Mouse (Mus musculus) hindbrain, embryonic 15.5 days (tissue): ENCODE measurements around the gene Gss. TPM values are rescaled to one million over a fixed set of nuclear protein-coding genes. Genes with fewer than 3 reads are reported as not detected.
A peak's percentile ranks its signal among the peaks of the same experiment; 100 is the strongest.
"Not testable (repeated sequence)": the region's sequence is repeated elsewhere in the genome, so short reads cannot be mapped to it uniquely, and the experiment has no call there.

ENCODE experiments used
- ATAC-seq: fragments of 200-750 bp; cut with Nextera tagmentation; 2 replicates; pipeline ENCODE4 v1.8.0; 2017; ENCODE audit warnings: low read depth, moderate number of reproducible peaks, moderate TSS enrichment; ENCODE audit not compliant: low FRiP score
- H3K27ac ChIP-seq: fragments of 300-500 bp; sonication (generic); replicated peaks from 2 replicates; pipeline ENCODE4 v1.5.1; 2015; ENCODE audit warnings: mild to moderate bottlenecking, inconsistent platforms
- H3K27me3 ChIP-seq: fragments of 300-500 bp; sonication (generic); 2 replicates; pipeline ENCODE4 v1.6.1; 2015; ENCODE audit warnings: control low read depth, inconsistent platforms
- H3K36me3 ChIP-seq: fragments of 300-500 bp; sonication (generic); 2 replicates; pipeline ENCODE4 v1.6.1; 2015; ENCODE audit warnings: control low read depth, inconsistent platforms
- H3K4me1 ChIP-seq: fragments of 300-500 bp; sonication (generic); replicated peaks from 2 replicates; pipeline ENCODE4 v1.6.1; 2015; ENCODE audit warnings: control low read depth, inconsistent platforms
- H3K4me2 ChIP-seq: fragments of 300-500 bp; sonication (generic); 2 replicates; pipeline ENCODE4 v1.6.1; 2015; ENCODE audit warnings: moderate library complexity, mild to moderate bottlenecking, inconsistent platforms
- H3K4me3 ChIP-seq: fragments of 300-500 bp; sonication (generic); 2 replicates; pipeline ENCODE4 v1.5.1; 2015; ENCODE audit warnings: mild to moderate bottlenecking, inconsistent platforms
- H3K9ac ChIP-seq: fragments of 300-500 bp; sonication (generic); 2 replicates; pipeline ENCODE4 v1.6.1; 2015; ENCODE audit warnings: inconsistent platforms
- H3K9me3 ChIP-seq: fragments of 300-500 bp; sonication (generic); 2 replicates; pipeline ENCODE4 v1.6.1; 2016; ENCODE audit warnings: control low read depth, inconsistent platforms
- WGBS: fragments of 180-500 bp; shearing (Covaris S2); methylation state at CpG from one replicate; pipeline ENCODE4 v1.1.7; 2015; 5-methylcytosine and 5-hydroxymethylcytosine counted together
- polyA plus RNA-seq: library from polyadenylated mRNA; unstranded; fragments of >200 nt; fragmentation: Nextera tagmentation; extraction: Ambion mirVana; gene quantifications from 2 replicates; pipeline ENCODE4 v1.2.1, GENCODE M21; 2015

Gene Gss
- polyA plus RNA-seq, 1 experiment from 2014 or later: 14.9 TPM

DNA sequence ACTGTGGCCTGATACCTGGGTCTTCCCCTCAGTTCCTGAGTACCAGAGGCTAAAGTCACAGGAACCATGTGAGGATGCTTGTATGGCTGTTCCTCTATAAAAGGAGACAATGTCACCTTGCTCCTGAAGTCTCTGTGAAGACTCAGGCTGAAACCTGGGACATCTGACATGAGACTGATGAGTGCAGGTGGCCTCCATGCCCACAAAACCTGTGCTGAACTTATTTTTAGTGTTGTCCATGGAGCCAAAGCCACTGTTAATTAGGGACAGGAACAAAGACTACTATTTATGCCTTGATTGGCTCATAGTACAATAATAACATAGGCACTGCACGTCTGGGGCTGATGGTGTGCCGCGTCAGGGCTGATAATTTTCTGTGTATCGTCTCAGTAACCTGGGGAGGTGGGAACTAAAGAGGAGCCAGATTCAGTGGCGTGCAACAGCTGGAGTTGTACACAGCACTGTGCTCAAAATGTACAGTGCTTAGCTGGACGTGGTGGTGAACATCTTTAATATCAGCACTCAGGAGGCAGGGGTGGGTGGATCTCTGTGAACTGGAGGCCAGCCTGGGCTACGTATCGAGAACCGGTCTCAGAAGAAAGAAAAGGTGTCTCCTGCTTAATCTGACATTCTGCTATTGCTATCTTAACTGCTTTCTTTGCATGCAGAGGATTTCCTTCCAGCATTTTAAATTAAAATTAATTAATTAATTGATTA, 19.4 kb upstream of the Gss start:
- no peaks in the 10 kb centered on the region for H3K27me3 ChIP-seq
- peaks cover 7% of the 10 kb centered on the region for H3K4me1 ChIP-seq
- no peak for ATAC-seq
- H3K4me2 ChIP-seq: no peak overlapping the region
- WGBS: 90% methylated on average over 9 of the region's 9 CpGs
- no peak overlapping the region for H3K27ac ChIP-seq
- H3K36me3 ChIP-seq: no peaks in the 10 kb centered on the region
- H3K9ac ChIP-seq: no peak overlapping the region
- H3K9me3 ChIP-seq: no peaks in the 10 kb centered on the region
- no peak overlapping the region for H3K4me3 ChIP-seq

DNA sequence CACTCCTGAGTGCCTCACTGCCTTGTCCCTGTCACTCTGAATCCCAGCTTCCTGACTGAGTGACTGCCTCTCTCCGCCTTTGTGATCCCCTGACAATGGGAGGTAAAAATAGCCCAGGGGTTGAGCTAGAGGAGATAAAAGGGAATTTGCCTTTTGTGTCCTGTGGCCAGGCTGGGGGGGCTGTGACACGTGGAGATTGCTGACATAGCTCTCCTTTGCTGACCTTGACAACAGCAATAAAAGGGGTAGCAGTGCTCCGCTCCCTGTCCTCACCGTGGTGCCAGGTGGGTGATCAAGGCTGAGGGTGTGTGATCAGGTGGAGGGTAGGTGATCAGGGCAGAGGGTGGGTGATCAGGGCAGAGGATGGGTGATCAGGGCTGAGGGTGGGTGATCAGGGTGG, 18.4 kb upstream of the Gss start, which contains the start of gene Myh7b:
TSS of gene Myh7b (plus strand) at position 235 of the 400 bp plus-strand sequence.
- H3K27ac ChIP-seq: no peak within 1 kb of the TSS
- H3K4me1 ChIP-seq: peaks cover 7% of the 10 kb centered on the region
- ATAC-seq: no peak
- no peaks in the 10 kb centered on the region for H3K9me3 ChIP-seq
- no peak within 1 kb of the TSS for H3K4me3 ChIP-seq
- no peaks in the 10 kb centered on the region for H3K27me3 ChIP-seq
- 39% methylated on average over 4 of the region's 4 CpGs for WGBS
- H3K9ac ChIP-seq: no peak within 1 kb of the TSS
- H3K36me3 ChIP-seq: no peaks in the 10 kb centered on the region
- no peak within 1 kb of the TSS for H3K4me2 ChIP-seq

GRCm38 (mm10) chr2:155606360-155606759, 13.8 kb upstream of the Gss start:
- ATAC-seq: no peak
- Histone ChIP-seq H3K36me3 (no peaks in the 10 kb centered on the region), H3K4me1 (no peaks in the 10 kb centered on the region), H3K27ac (no peak overlapping the region), H3K27me3 (no peaks in the 10 kb centered on the region), H3K4me3 (no peak overlapping the region), H3K9me3 (no peaks in the 10 kb centered on the region), H3K4me2 (no peak overlapping the region), H3K9ac (no peak overlapping the region)
- WGBS: 76% methylated on average over 4 of the region's 4 CpGs

DNA sequence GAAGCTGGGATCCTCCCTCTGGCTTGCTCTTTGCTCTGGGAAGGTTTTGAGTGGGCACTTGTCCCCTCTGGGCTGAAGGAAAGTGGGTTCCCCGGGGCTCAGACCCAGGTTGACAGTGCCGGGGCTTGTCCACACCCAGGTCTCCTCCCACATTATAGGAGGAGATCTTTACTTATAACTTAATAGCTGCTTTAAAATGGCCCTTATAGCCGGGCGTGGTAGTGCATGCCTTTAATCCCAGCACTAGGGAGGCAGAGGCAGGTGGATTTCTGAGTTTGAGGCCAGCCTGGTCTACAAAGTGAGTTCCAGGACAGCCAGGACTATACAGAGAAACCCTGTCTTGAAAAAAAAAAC, 12.6 kb upstream of the Gss start:
- WGBS: 92% methylated on average over 4 of the region's 4 CpGs
- H3K4me1 ChIP-seq, H3K9ac ChIP-seq, H3K4me3 ChIP-seq, H3K27me3 ChIP-seq, H3K4me2 ChIP-seq, H3K9me3 ChIP-seq, H3K36me3 ChIP-seq, H3K27ac ChIP-seq, ATAC-seq: not testable (repeated sequence)

GRCm38 (mm10) chr2:155604560-155605235, 12.1 kb upstream of the Gss start:
- Histone ChIP-seq H3K36me3 (no peaks in the 10 kb centered on the region), H3K4me3 (no peak overlapping the region), H3K4me2 (no peak overlapping the region), H3K9me3 (no peaks in the 10 kb centered on the region), H3K4me1 (no peaks in the 10 kb centered on the region), H3K27ac (no peak overlapping the region), H3K27me3 (no peaks in the 10 kb centered on the region), H3K9ac (no peak overlapping the region)
- WGBS: 69% methylated on average over 10 of the region's 10 CpGs
- no peak for ATAC-seq

GRCm38 (mm10) chr2:155603707-155604106, 11.1 kb upstream of the Gss start:
- 55% methylated on average over 3 of the region's 3 CpGs for WGBS
- no peak overlapping the region for H3K4me2 ChIP-seq
- H3K27ac ChIP-seq: no peak overlapping the region
- H3K9ac ChIP-seq: no peak overlapping the region
- no peaks in the 10 kb centered on the region for H3K36me3 ChIP-seq
- no peaks in the 10 kb centered on the region for H3K4me1 ChIP-seq
- H3K4me3 ChIP-seq: no peak overlapping the region
- no peaks in the 10 kb centered on the region for H3K9me3 ChIP-seq
- no peak for ATAC-seq
- H3K27me3 ChIP-seq: no peaks in the 10 kb centered on the region

- H3K27ac ChIP-seq: no peak overlapping the region
- H3K36me3 ChIP-seq: no peaks in the 10 kb centered on the region
- H3K4me2 ChIP-seq: no peak overlapping the region
- no peak overlapping the region for H3K9ac ChIP-seq
- H3K27me3 ChIP-seq: 0 out of 2 replicates have a peak, but pooled peaks cover 2% of the 10 kb centered on the region
- ATAC-seq: no peak
- peaks cover 18% of the 10 kb centered on the region for H3K4me1 ChIP-seq
- 90% methylated on average over 6 of the region's 6 CpGs for WGBS
- H3K4me3 ChIP-seq: no peak overlapping the region
- H3K9me3 ChIP-seq: no peaks in the 10 kb centered on the region
These were observed 2.9 kb upstream of the Gss start for GRCm38 (mm10) chr2:155595516-155595915.

DNA sequence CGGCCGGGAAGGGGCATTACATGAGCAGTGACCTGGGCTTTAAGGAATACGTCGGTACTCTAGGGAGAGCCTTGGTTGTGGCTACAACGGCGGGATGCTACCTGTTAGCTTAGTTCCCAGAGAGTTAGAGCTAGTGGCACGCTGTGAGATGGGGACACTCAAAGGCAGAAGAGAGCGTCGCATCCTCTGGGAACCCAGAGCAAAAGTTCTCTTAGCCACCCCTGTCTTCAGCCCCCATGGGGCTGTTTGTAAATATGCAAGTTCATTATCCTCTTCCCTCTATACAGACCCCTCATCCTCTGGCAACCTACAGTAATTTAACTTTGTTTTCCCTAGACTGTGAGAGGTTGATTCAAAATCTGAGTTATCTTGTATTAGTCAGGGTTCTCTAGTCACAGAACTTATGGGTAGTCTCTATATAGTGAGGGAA, 259 bp upstream of the Gss start:
- Histone ChIP-seq H3K27me3 (0 out of 2 replicates have a peak, but pooled peaks cover 2% of the 10 kb centered on the region), H3K27ac (peak overlapping the region; percentile 77), H3K9ac (peak overlapping the region; percentile 53), H3K4me2 (peak overlapping the region; percentile 81), H3K4me3 (peak overlapping the region; percentile 56), H3K36me3 (no peaks in the 10 kb centered on the region), H3K4me1 (peaks cover 18% of the 10 kb centered on the region), H3K9me3 (no peaks in the 10 kb centered on the region)
- ATAC-seq: no peak; the same call in none of the 2 replicates
- 0% methylated on average over 9 of the region's 9 CpGs for WGBS

DNA sequence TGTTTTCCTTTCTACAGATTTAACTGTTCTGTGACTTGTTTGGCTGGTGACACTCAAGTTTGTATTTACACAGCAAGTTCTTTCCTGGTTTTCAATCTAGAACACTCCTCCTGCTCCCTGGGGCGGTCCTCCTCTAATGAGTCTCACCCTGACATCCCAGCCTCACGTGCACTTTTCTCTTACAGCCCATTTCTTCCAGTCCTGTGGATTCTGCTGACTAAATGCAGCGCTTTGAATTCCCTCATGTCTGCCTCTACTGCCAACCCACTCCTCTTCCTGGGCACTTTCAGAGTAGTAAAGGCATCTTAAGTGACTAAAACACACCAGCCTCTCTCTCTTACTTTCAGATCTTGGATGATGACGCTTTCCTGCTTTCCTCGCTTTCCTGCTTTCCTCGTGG, 934 bp downstream of the Gss start:
- peak overlapping the region; percentile 56 for H3K4me3 ChIP-seq
- no peaks in the 10 kb centered on the region for H3K9me3 ChIP-seq
- peaks cover 18% of the 10 kb centered on the region for H3K4me1 ChIP-seq
- 8% methylated on average over 6 of the region's 6 CpGs for WGBS
- peak overlapping the region; percentile 81 for H3K4me2 ChIP-seq
- 0 out of 2 replicates have a peak, but pooled peaks cover 2% of the 10 kb centered on the region for H3K27me3 ChIP-seq
- no peaks in the 10 kb centered on the region for H3K36me3 ChIP-seq
- peak overlapping the region; percentile 53 for H3K9ac ChIP-seq
- no peak for ATAC-seq
- H3K27ac ChIP-seq: peak overlapping the region; percentile 75

DNA sequence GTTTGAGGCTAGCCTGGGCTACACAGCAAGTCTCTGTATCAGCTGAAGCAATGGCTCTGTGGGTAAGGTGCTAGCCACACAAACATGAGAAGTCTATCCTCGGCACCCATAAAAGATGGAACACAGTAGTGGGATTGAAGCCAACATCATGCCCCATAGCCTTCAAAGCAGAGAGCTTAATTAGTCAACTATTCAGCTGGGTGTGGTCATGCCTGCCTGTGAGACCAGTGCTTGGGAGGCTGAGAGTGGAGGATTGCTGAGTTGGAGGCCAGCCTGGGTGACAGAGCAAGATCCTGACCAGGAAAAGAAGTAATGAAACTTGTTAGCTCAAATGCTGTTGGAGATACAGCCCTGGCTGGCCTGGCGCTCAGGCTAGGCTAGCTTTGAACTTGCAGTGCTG, 1.7 kb downstream of the Gss start:
- 0 out of 2 replicates have a peak, but pooled peaks cover 2% of the 10 kb centered on the region for H3K27me3 ChIP-seq
- H3K36me3 ChIP-seq: no peaks in the 10 kb centered on the region
- no peak overlapping the region for H3K4me3 ChIP-seq
- H3K9me3 ChIP-seq: no peaks in the 10 kb centered on the region
- no peak for ATAC-seq
- peaks cover 18% of the 10 kb centered on the region for H3K4me1 ChIP-seq
- H3K4me2 ChIP-seq: no peak overlapping the region
- H3K27ac ChIP-seq: no peak overlapping the region
- WGBS: 93% methylated on average over 2 of the region's 2 CpGs
- H3K9ac ChIP-seq: no peak overlapping the region

DNA sequence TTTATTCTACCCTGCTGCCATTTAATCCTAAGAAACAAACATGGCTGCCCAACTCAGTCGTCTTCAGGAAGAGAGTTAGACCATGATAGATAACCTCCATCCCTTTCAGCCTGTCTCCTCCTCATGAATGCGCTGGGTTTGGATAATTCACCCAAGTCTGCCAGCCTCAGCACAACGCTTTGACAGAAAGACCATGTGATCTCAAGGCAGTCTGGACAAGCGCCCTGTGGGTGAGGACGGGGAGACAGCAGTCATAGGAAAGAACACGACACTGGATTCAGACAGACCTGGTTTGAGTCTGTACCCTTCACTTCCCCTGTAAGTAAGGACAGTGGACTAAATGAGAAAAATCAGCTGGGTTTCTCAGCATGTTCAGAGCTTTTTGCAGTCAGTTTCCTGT, 3.1 kb downstream of the Gss start:
- Histone ChIP-seq H3K9me3 (no peaks in the 10 kb centered on the region), H3K27me3 (no peaks in the 10 kb centered on the region), H3K9ac (no peak overlapping the region), H3K4me1 (peaks cover 18% of the 10 kb centered on the region), H3K36me3 (no peaks in the 10 kb centered on the region), H3K4me3 (no peak overlapping the region), H3K4me2 (no peak overlapping the region), H3K27ac (no peak overlapping the region)
- WGBS: 74% methylated on average over 6 of the region's 6 CpGs
- ATAC-seq: no peak

GRCm38 (mm10) chr2:155588136-155588535, 4.5 kb downstream of the Gss start:
- ATAC-seq: no peak
- 76% methylated on average over 3 of the region's 3 CpGs for WGBS
- Histone ChIP-seq H3K9ac (no peak overlapping the region), H3K4me1 (peaks cover 16% of the 10 kb centered on the region), H3K27me3 (no peaks in the 10 kb centered on the region), H3K36me3 (no peaks in the 10 kb centered on the region), H3K4me2 (no peak overlapping the region), H3K9me3 (no peaks in the 10 kb centered on the region), H3K27ac (no peak overlapping the region), H3K4me3 (no peak overlapping the region)
